Mouse (Mus musculus) CH12.LX (cell line): ENCODE results near the gene Fah. TPM values are rescaled to one million over a fixed set of nuclear protein-coding genes. Genes with fewer than 3 reads are reported as not detected.
A peak's percentile ranks its signal among the peaks of the same experiment; 100 is the strongest.

ENCODE experiments used
- DNase-seq: peaks from one replicate; pipeline ENCODE4 v3.0.0-alpha.2; 2013; ENCODE audit errors: extremely low read depth
- H3K27ac ChIP-seq: 2 replicates; pipeline ENCODE4 v1.5.1; 2012; ENCODE audit warnings: low read depth, mild to moderate bottlenecking, control low read depth, moderate library complexity; ENCODE audit not compliant: insufficient read depth
- H3K27me3 ChIP-seq: replicated peaks from 2 replicates; pipeline ENCODE3; 2012; ENCODE audit warnings: inconsistent platforms
- H3K36me3 ChIP-seq, 2 experiments: replicated peaks in 1 of 2; 2 replicates each; pipeline versions ENCODE3 to v1.6.1; 2012; ENCODE audit warnings: inconsistent platforms in 1 of 2, low read length in 1 of 2, mild to moderate bottlenecking in 1 of 2, mixed read lengths in 1 of 2, moderate library complexity in 1 of 2; ENCODE audit not compliant: control insufficient read depth in 1 of 2, insufficient read depth in 1 of 2
- H3K4me1 ChIP-seq, 2 experiments: 2 replicates each; pipeline ENCODE4 v1.6.1; 2012; ENCODE audit warnings: inconsistent platforms in 1 of 2, moderate library complexity in 1 of 2; ENCODE audit not compliant: insufficient read depth in 2 of 2, control insufficient read depth in 1 of 2
- H3K4me2 ChIP-seq: 2 replicates; pipeline ENCODE4 v1.6.1; 2012; ENCODE audit warnings: low read depth, mild to moderate bottlenecking, control low read depth; ENCODE audit not compliant: poor library complexity, insufficient read depth, severe bottlenecking
- H3K4me3 ChIP-seq, 3 experiments: fragments of 150-350 bp in 1 of 3; sonication (generic) in 1 of 3; replicated peaks in 1 of 3; 2 replicates each; pipeline versions ENCODE3 to v1.5.1; 2011 to 2012; ENCODE audit warnings: low read depth in 2 of 3, low read length in 2 of 3, mild to moderate bottlenecking in 2 of 3, moderate library complexity in 2 of 3, control low read depth in 1 of 3, improper control_type of control experiment in 1 of 3, inconsistent platforms in 1 of 3, mixed read lengths in 1 of 3; ENCODE audit not compliant: poor library complexity in 1 of 3
- H3K79me2 ChIP-seq: replicated peaks from 2 replicates; pipeline ENCODE4 v1.6.1; 2012; ENCODE audit warnings: mild to moderate bottlenecking, moderate library complexity; ENCODE audit not compliant: control insufficient read depth, poor library complexity, insufficient read depth, severe bottlenecking; ENCODE audit errors: extremely low read depth
- H3K9ac ChIP-seq: 2 replicates; pipeline ENCODE4 v1.6.1; 2012; ENCODE audit warnings: low read depth, mild to moderate bottlenecking, control low read depth, moderate library complexity; ENCODE audit not compliant: insufficient read depth
- H3K9me3 ChIP-seq: replicated peaks from 2 replicates; pipeline ENCODE3; 2012; ENCODE audit warnings: low read length, inconsistent platforms, mixed read lengths
- CHD2 ChIP-seq: IDR thresholded peaks from 2 replicates; pipeline ENCODE4 v1.6.1; 2011; ENCODE audit warnings: low read length, improper control_type of control experiment
- CTCF ChIP-seq, 2 experiments: IDR thresholded peaks in 1 of 2; conservative IDR thresholded peaks in 1 of 2; 2 replicates each; pipeline ENCODE4 v1.5.1; 2011 to 2012; ENCODE audit warnings: low read depth in 2 of 2, low read length in 2 of 2, improper control_type of control experiment in 1 of 2, inconsistent platforms in 1 of 2, mild to moderate bottlenecking in 1 of 2, moderate library complexity in 1 of 2
- EP300 ChIP-seq: IDR thresholded peaks from 2 replicates; pipeline ENCODE4 v1.6.1; 2011; ENCODE audit warnings: low read length, improper control_type of control experiment
- ETS1 ChIP-seq: conservative IDR thresholded peaks from 2 replicates; pipeline ENCODE4 v1.6.1; 2012; ENCODE audit warnings: low read depth, mild to moderate bottlenecking, inconsistent platforms, low read length, improper control_type of control experiment, moderate library complexity
- GABPA ChIP-seq: IDR thresholded peaks from 2 replicates; pipeline ENCODE4 v1.6.1; 2012; ENCODE audit warnings: low read depth, low read length, improper control_type of control experiment, inconsistent platforms; ENCODE audit not compliant: insufficient replicate concordance
- HCFC1 ChIP-seq: IDR thresholded peaks from 2 replicates; pipeline ENCODE4 v1.6.1; 2012; ENCODE audit warnings: low read depth, mild to moderate bottlenecking, inconsistent platforms, low read length, improper control_type of control experiment
- IRF4 ChIP-seq: IDR thresholded peaks from 2 replicates; pipeline ENCODE4 v1.6.1; 2014; ENCODE audit warnings: low read depth, mild to moderate bottlenecking, inconsistent platforms, low read length, improper control_type of control experiment
- JUND ChIP-seq: conservative IDR thresholded peaks from 2 replicates; pipeline ENCODE4 v1.6.1; 2011; ENCODE audit warnings: low read depth, low read length, improper control_type of control experiment
- KAT2A ChIP-seq: IDR thresholded peaks from 2 replicates; pipeline ENCODE4 v1.6.1; 2012; ENCODE audit warnings: low read length, improper control_type of control experiment, inconsistent platforms; ENCODE audit not compliant: insufficient replicate concordance
- MAFK ChIP-seq: IDR thresholded peaks from 2 replicates; pipeline ENCODE4 v1.6.1; 2011; ENCODE audit warnings: low read length, improper control_type of control experiment; ENCODE audit not compliant: insufficient replicate concordance
- MAX ChIP-seq: IDR thresholded peaks from 2 replicates; pipeline ENCODE4 v1.6.1; 2011; ENCODE audit warnings: low read length, improper control_type of control experiment
- MAZ ChIP-seq: IDR thresholded peaks from 2 replicates; pipeline ENCODE4 v1.6.1; 2012; ENCODE audit warnings: low read depth, mild to moderate bottlenecking, inconsistent platforms, low read length, improper control_type of control experiment, moderate library complexity
- MEF2A ChIP-seq: IDR thresholded peaks from 2 replicates; pipeline ENCODE4 v1.6.1; 2014; ENCODE audit warnings: low read depth, mild to moderate bottlenecking, inconsistent platforms, low read length, improper control_type of control experiment, borderline replicate concordance
- MXI1 ChIP-seq: IDR thresholded peaks from 2 replicates; pipeline ENCODE4 v1.6.1; 2011; ENCODE audit warnings: mild to moderate bottlenecking, low read depth, low read length, improper control_type of control experiment
- MYC ChIP-seq: IDR thresholded peaks from 2 replicates; pipeline ENCODE4 v1.6.1; 2011; ENCODE audit warnings: low read depth, mild to moderate bottlenecking, improper control_type of control experiment, low read length
- NELFE ChIP-seq: IDR thresholded peaks from 2 replicates; pipeline ENCODE4 v1.6.1; 2011; ENCODE audit warnings: low read depth, low read length, improper control_type of control experiment
- NRF1 ChIP-seq: IDR thresholded peaks from 2 replicates; pipeline ENCODE4 v1.6.1; 2014; ENCODE audit warnings: low read depth, mild to moderate bottlenecking, inconsistent platforms, low read length, improper control_type of control experiment, moderate library complexity
- POLR2A ChIP-seq: IDR thresholded peaks from 2 replicates; pipeline ENCODE4 v1.6.1; 2011; ENCODE audit warnings: low read depth, mild to moderate bottlenecking, improper control_type of control experiment, low read length
- POLR2AphosphoS2 ChIP-seq: IDR thresholded peaks from 2 replicates; pipeline ENCODE4 v1.6.1; 2011; ENCODE audit warnings: low read depth, low read length, improper control_type of control experiment
- RCOR1 ChIP-seq: conservative IDR thresholded peaks from 2 replicates; pipeline ENCODE4 v1.6.1; 2012; ENCODE audit warnings: low read depth, mild to moderate bottlenecking, inconsistent platforms, low read length, improper control_type of control experiment
- SIN3A ChIP-seq: IDR thresholded peaks from 2 replicates; pipeline ENCODE4 v1.6.1; 2012; ENCODE audit warnings: low read length, improper control_type of control experiment, inconsistent platforms
- TBP ChIP-seq: conservative IDR thresholded peaks from 2 replicates; pipeline ENCODE4 v1.6.1; 2011; ENCODE audit warnings: low read depth, low read length, improper control_type of control experiment
- USF1 ChIP-seq: IDR thresholded peaks from 2 replicates; pipeline ENCODE4 v1.6.1; 2014; ENCODE audit warnings: low read depth, mild to moderate bottlenecking, inconsistent platforms, low read length, improper control_type of control experiment
- USF2 ChIP-seq: conservative IDR thresholded peaks from 2 replicates; pipeline ENCODE4 v1.6.1; 2011; ENCODE audit warnings: low read depth, low read length, improper control_type of control experiment
- ZC3H11A ChIP-seq: IDR thresholded peaks from 2 replicates; pipeline ENCODE4 v1.6.1; 2012; ENCODE audit warnings: low read depth, mild to moderate bottlenecking, inconsistent platforms, low read length, improper control_type of control experiment
- ZMIZ1 ChIP-seq: IDR thresholded peaks from 2 replicates; pipeline ENCODE4 v1.6.1; 2012; ENCODE audit warnings: low read depth, mild to moderate bottlenecking, inconsistent platforms, low read length, improper control_type of control experiment
- dilution Hi-C: fragments of 300-500 bp; cut with MboI; formaldehyde crosslinking; loops from 2 replicates; pipeline ENCODE4 v1.14.3; 2020; ENCODE audit warnings: low sequenced_read_pairs; ENCODE audit not compliant: extremely low pct_unique_long_range_greater_than_20kb, extremely low pct_ligation_motif_present
- in situ Hi-C: fragments of 300-500 bp; cut with MboI; formaldehyde crosslinking; loops from 3 replicates; pipeline ENCODE4 v1.14.3; 2019; ENCODE audit warnings: low sequenced_read_pairs, low pct_ligation_motif_present, low pct_unique_long_range_greater_than_20kb, mixed read lengths
- polyA plus RNA-seq: library from polyadenylated mRNA; unstranded; fragments of >175 nt; gene quantifications from 2 replicates; pipeline ENCODE4 v1.2.1, GENCODE M21; 2012; ENCODE audit warnings: low read depth; ENCODE audit not compliant: insufficient read length
- total RNA-seq, 2 experiments: library from RNA; depleted of rRNA; stranded (reverse); fragments of 300-350 nt in 1 of 2; fragments of >200 nt in 1 of 2; gene quantifications; 2 replicates each; pipeline ENCODE4 v1.2.3; 2012 to 2014

Gene Fah
- total and polyA plus RNA-seq, 3 experiments, result 128 to 203 (median 167) TPM

DNA sequence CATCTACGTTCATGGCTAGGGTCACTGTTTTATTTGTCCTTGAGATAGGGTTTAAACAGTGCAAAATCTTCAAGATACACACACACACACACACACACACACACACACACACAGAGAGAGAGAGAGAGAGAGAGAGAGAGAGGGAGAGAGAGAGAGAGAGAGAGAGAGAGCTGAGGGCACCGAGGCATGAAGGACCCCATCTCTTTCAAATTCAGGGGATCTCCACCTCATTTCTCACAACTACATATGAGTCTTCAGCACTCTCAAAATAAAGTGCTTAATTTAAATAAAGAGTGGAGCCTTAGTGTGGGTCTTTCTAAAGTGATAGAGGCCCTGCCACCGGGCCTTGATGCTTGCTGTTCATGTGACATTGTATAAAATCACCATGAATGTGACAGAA is 10.5 kb downstream of the Fah start (continued):
- TF ChIP-seq ZMIZ1, result no peak
- TF ChIP-seq KAT2A, result 0 out of 2 replicates have a peak, but pooled peaks have one; percentile 33
- no peak for TF ChIP-seq ZC3H11A
- TF ChIP-seq MXI1, result 0 out of 2 replicates have a peak, but pooled peaks have one; percentile 40

GRCm38 (mm10) chr7:84594917-84595303 is 11.6 kb downstream of the Fah start:
- Histone ChIP-seq H3K9me3 (no peaks in the 10 kb centered on the region), H3K27ac (peak overlapping the region; percentile 98), H3K4me1 (peaks cover 61 to 97% of the 10 kb centered on the region in 2 experiments), H3K27me3 (no peaks in the 10 kb centered on the region), H3K4me2 (peak overlapping the region; percentile 30; the same call in 1 of the 2 replicates), H3K9ac (peak overlapping the region; percentile 54; the same call in 1 of the 2 replicates), H3K4me3 (peak overlapping the region in 2 of 3 experiments; percentile 5 to 14), H3K36me3 (peaks cover 35 to 75% of the 10 kb centered on the region in 2 experiments), H3K79me2 (no peaks in the 10 kb centered on the region; the same call in 1 of the 2 replicates)
- DNase-seq, result peak; percentile 69
- TF ChIP-seq MEF2A (no peak), MAX (no peak), NRF1 (no peak), HCFC1 (no peak), RCOR1 (no peak), POLR2A (0 out of 2 replicates have a peak, but pooled peaks have one; percentile 29), JUND (no peak), USF2 (no peak), POLR2AphosphoS2 (no peak), CTCF (conservative IDR thresholded peaks at IDR 0.05 in 1 of 2, IDR thresholded peaks at IDR 0.05 in 1 of 2; ENCODE audit: low read depth in 2 of 2, low read length in 2 of 2) (no peak), MAFK (no peak), SIN3A (no peak), KAT2A (no peak), MAZ (no peak), GABPA (no peak), EP300 (peak; percentile 53; the same call in 1 of the 2 replicates), CHD2 (no peak; the same call in 1 of the 2 replicates), ZMIZ1 (no peak), NELFE (no peak), USF1 (no peak), IRF4 (peak; percentile 77), ETS1 (0 out of 2 replicates have a peak, but pooled peaks have one; percentile 5), TBP (no peak), MYC (no peak)
- dilution Hi-C loops (no loop called here), in situ Hi-C loops (loop anchor here (5.0 to 10.0 kb wide), 2 partner anchors 152 to 180 kb away; no protein-coding TSS in a partner anchor)
